Mouse (Mus musculus) embryonic facial prominence, embryonic 10.5 days (tissue): ENCODE results near the gene Lpcat2. TPM values are rescaled to one million over a fixed set of nuclear protein-coding genes. Genes with fewer than 3 reads are reported as not detected.

Experiments used
- DNase-seq: peaks from one replicate; pipeline ENCODE4 v3.0.0-alpha.2; 2017; ENCODE audit warnings: low spot score
- H3K27ac ChIP-seq: fragments of 300-500 bp; sonication (generic); replicated peaks from 2 replicates; pipeline ENCODE4 v1.5.1; 2016; ENCODE audit warnings: mild to moderate bottlenecking
- H3K27me3 ChIP-seq: fragments of 300-500 bp; sonication (generic); replicated peaks from 2 replicates; pipeline ENCODE4 v1.6.1; 2016; ENCODE audit warnings: low read depth, mild to moderate bottlenecking; ENCODE audit not compliant: poor library complexity, severe bottlenecking
- H3K36me3 ChIP-seq: fragments of 300-500 bp; sonication (generic); replicated peaks from 2 replicates; pipeline ENCODE4 v1.6.1; 2016; ENCODE audit warnings: mild to moderate bottlenecking, moderate library complexity
- H3K4me1 ChIP-seq: fragments of 300-500 bp; sonication (generic); 2 replicates; pipeline ENCODE4 v1.6.1; 2016
- H3K4me3 ChIP-seq: fragments of 300-500 bp; sonication (generic); 2 replicates; pipeline ENCODE4 v1.5.1; 2016; ENCODE audit warnings: mild to moderate bottlenecking, moderate library complexity
- H3K9me3 ChIP-seq: fragments of 300-500 bp; sonication (generic); 2 replicates; pipeline ENCODE4 v1.6.1; 2016; ENCODE audit warnings: mild to moderate bottlenecking
- WGBS: fragments of 180-500 bp; shearing (Covaris S2); methylation state at CpG from one replicate; pipeline ENCODE4 v1.1.7; 2016; 5-methylcytosine and 5-hydroxymethylcytosine counted together
- polyA plus RNA-seq: library from polyadenylated mRNA; unstranded; fragments of >200 nt; fragmentation: Nextera tagmentation; extraction: Ambion mirVana; gene quantifications from 2 replicates; pipeline ENCODE4 v1.2.1, GENCODE M21; 2016

Gene Lpcat2
- polyA plus RNA-seq, 1 experiment from 2014 or later, result 4.3 TPM

- 92% methylated on average over 11 of the region's 11 CpGs for WGBS
- peaks cover 6% of the 10 kb centered on the region for H3K4me1 ChIP-seq
- no peaks in the 10 kb centered on the region for H3K27me3 ChIP-seq
- peaks cover 99% of the 10 kb centered on the region for H3K36me3 ChIP-seq
- no peak overlapping the region for H3K27ac ChIP-seq
- DNase-seq, result no peak
- no peak overlapping the region for H3K4me3 ChIP-seq
- no peaks in the 10 kb centered on the region for H3K9me3 ChIP-seq
Measured at GRCm38 (mm10) chr8:92835901-92836300, 19.2 kb upstream of the Lpcat2 start.

GRCm38 (mm10) chr8:92838616-92839015 lies 16.5 kb upstream of the Lpcat2 start:
- peaks cover 99% of the 10 kb centered on the region for H3K36me3 ChIP-seq
- no peaks in the 10 kb centered on the region for H3K9me3 ChIP-seq
- H3K27me3 ChIP-seq, result no peaks in the 10 kb centered on the region
- H3K4me1 ChIP-seq, result peaks cover 6% of the 10 kb centered on the region
- H3K4me3 ChIP-seq, result no peak overlapping the region
- no peak overlapping the region for H3K27ac ChIP-seq
- no peak for DNase-seq
- WGBS, result 87% methylated on average over 3 of the region's 3 CpGs

- H3K4me1 ChIP-seq, result peaks cover 6% of the 10 kb centered on the region
- no peak for DNase-seq
- H3K36me3 ChIP-seq, result peaks cover 100% of the 10 kb centered on the region
- 93% methylated on average over 8 of the region's 8 CpGs for WGBS
- no peak overlapping the region for H3K4me3 ChIP-seq
- no peaks in the 10 kb centered on the region for H3K27me3 ChIP-seq
- no peaks in the 10 kb centered on the region for H3K9me3 ChIP-seq
- no peak overlapping the region for H3K27ac ChIP-seq
Measured at GRCm38 (mm10) chr8:92839161-92839560, 16.0 kb upstream of the Lpcat2 start.

- H3K4me1 ChIP-seq, result peaks cover 3% of the 10 kb centered on the region
- no peak for DNase-seq
- H3K36me3 ChIP-seq, result peaks cover 100% of the 10 kb centered on the region
- WGBS, result 94% methylated on average over 7 of the region's 7 CpGs
- H3K4me3 ChIP-seq, result no peak overlapping the region
- H3K9me3 ChIP-seq, result no peaks in the 10 kb centered on the region
- no peaks in the 10 kb centered on the region for H3K27me3 ChIP-seq
- no peak overlapping the region for H3K27ac ChIP-seq
Measured at GRCm38 (mm10) chr8:92839876-92840275, 15.3 kb upstream of the Lpcat2 start.

- Histone ChIP-seq H3K27ac (peak overlapping the region; percentile 69), H3K4me3 (no peak overlapping the region), H3K36me3 (peaks cover 99% of the 10 kb centered on the region), H3K9me3 (no peaks in the 10 kb centered on the region), H3K4me1 (peaks cover 40% of the 10 kb centered on the region), H3K27me3 (no peaks in the 10 kb centered on the region)
- no peak for DNase-seq
- WGBS, result 49% methylated on average over 3 of the region's 3 CpGs
Measured at GRCm38 (mm10) chr8:92846684-92847083, 8.5 kb upstream of the Lpcat2 start.

- H3K9me3 ChIP-seq, result no peaks in the 10 kb centered on the region
- H3K27me3 ChIP-seq, result no peaks in the 10 kb centered on the region
- H3K4me3 ChIP-seq, result no peak overlapping the region
- 54% methylated on average over 9 of the region's 9 CpGs for WGBS
- peak; percentile 40 for DNase-seq
- peak overlapping the region; percentile 40; the same call in 1 of the 2 replicates for H3K27ac ChIP-seq
- peaks cover 41% of the 10 kb centered on the region for H3K4me1 ChIP-seq
- H3K36me3 ChIP-seq, result peaks cover 97% of the 10 kb centered on the region
Measured at GRCm38 (mm10) chr8:92847299-92847698, 7.8 kb upstream of the Lpcat2 start.

- Histone ChIP-seq H3K27me3 (no peaks in the 10 kb centered on the region; the same call in 1 of the 2 replicates), H3K4me3 (no peak overlapping the region), H3K27ac (no peak overlapping the region), H3K9me3 (no peaks in the 10 kb centered on the region), H3K36me3 (peaks cover 94% of the 10 kb centered on the region), H3K4me1 (peaks cover 56% of the 10 kb centered on the region)
- no peak for DNase-seq
- WGBS, result 62% methylated on average over 6 of the region's 6 CpGs
Measured at GRCm38 (mm10) chr8:92849261-92849660, 5.9 kb upstream of the Lpcat2 start.

- DNase-seq, result peak; percentile 9
- Histone ChIP-seq H3K27ac (no peak overlapping the region; the same call in 1 of the 2 replicates), H3K4me1 (peaks cover 60% of the 10 kb centered on the region), H3K27me3 (no peaks in the 10 kb centered on the region; the same call in 1 of the 2 replicates), H3K9me3 (no peaks in the 10 kb centered on the region), H3K36me3 (peaks cover 84% of the 10 kb centered on the region), H3K4me3 (no peak overlapping the region)
- WGBS, result 71% methylated on average over 4 of the region's 4 CpGs
Measured at GRCm38 (mm10) chr8:92850239-92850638, 4.9 kb upstream of the Lpcat2 start.

GRCm38 (mm10) chr8:92851381-92851780 lies 3.8 kb upstream of the Lpcat2 start:
- Histone ChIP-seq H3K36me3 (peaks cover 73% of the 10 kb centered on the region), H3K4me3 (no peak overlapping the region), H3K27ac (no peak overlapping the region), H3K9me3 (no peaks in the 10 kb centered on the region), H3K4me1 (peaks cover 63% of the 10 kb centered on the region), H3K27me3 (peaks cover 9% of the 10 kb centered on the region)
- WGBS, result 75% methylated on average over 3 of the region's 3 CpGs
- peak; percentile 5 for DNase-seq

GRCm38 (mm10) chr8:92853188-92853983 lies 1.8 kb upstream of the Lpcat2 start:
- no peak for DNase-seq
- no peak overlapping the region for H3K27ac ChIP-seq
- peaks cover 53% of the 10 kb centered on the region for H3K36me3 ChIP-seq
- H3K4me1 ChIP-seq, result peaks cover 46% of the 10 kb centered on the region
- H3K9me3 ChIP-seq, result no peaks in the 10 kb centered on the region
- WGBS, result 71% methylated on average over 18 of the region's 18 CpGs
- H3K4me3 ChIP-seq, result no peak overlapping the region
- peaks cover 12% of the 10 kb centered on the region for H3K27me3 ChIP-seq

GRCm38 (mm10) chr8:92854673-92855072 lies 466 bp upstream of the Lpcat2 start:
- no peak overlapping the region for H3K27ac ChIP-seq
- peaks cover 39% of the 10 kb centered on the region for H3K4me1 ChIP-seq
- DNase-seq, result no peak
- WGBS, result 86% methylated on average over 3 of the region's 3 CpGs
- no peaks in the 10 kb centered on the region for H3K9me3 ChIP-seq
- H3K27me3 ChIP-seq, result peaks cover 12% of the 10 kb centered on the region
- H3K4me3 ChIP-seq, result peak overlapping the region; percentile 76
- H3K36me3 ChIP-seq, result peaks cover 40% of the 10 kb centered on the region

GRCm38 (mm10) chr8:92856273-92856986 lies 1.3 kb downstream of the Lpcat2 start:
- H3K36me3 ChIP-seq, result peaks cover 22% of the 10 kb centered on the region
- H3K27me3 ChIP-seq, result peaks cover 12% of the 10 kb centered on the region
- H3K9me3 ChIP-seq, result no peaks in the 10 kb centered on the region
- H3K27ac ChIP-seq, result no peak overlapping the region
- H3K4me3 ChIP-seq, result peak overlapping the region; percentile 76; the same call in 1 of the 2 replicates
- DNase-seq, result no peak
- H3K4me1 ChIP-seq, result peaks cover 29% of the 10 kb centered on the region
- 93% methylated on average over 7 of the region's 7 CpGs for WGBS
